Mouse (Mus musculus) megakaryocyte, embryonic 14.5 days (primary cell): Measurements from ENCODE around the gene Rab4a.

ENCODE experiments used
- FLI1 ChIP-seq: IDR thresholded peaks from 2 replicates; pipeline ENCODE4 v1.6.1; 2012; ENCODE audit warnings: low read length, inconsistent platforms, mixed read lengths
- GATA1 ChIP-seq: IDR thresholded peaks from 3 replicates; pipeline ENCODE4 v1.6.1; 2012; ENCODE audit warnings: mixed read lengths, low read length, inconsistent platforms, borderline replicate concordance

GRCm38 (mm10) chr8:123851590-123851989, 45.8 kb downstream of the Rab4a start:
- TF ChIP-seq GATA1 (no peak), FLI1 (no peak)
